Mouse (Mus musculus) heart, embryonic 16.5 days (tissue): ENCODE measurements around the gene Arih2. TPM values are rescaled to one million over a fixed set of nuclear protein-coding genes. Genes with fewer than 3 reads are reported as not detected.

ENCODE experiments used
- ATAC-seq: fragments of 200-750 bp; cut with Nextera tagmentation; replicated peaks from 2 replicates; pipeline ENCODE4 v1.8.0; 2017; ENCODE audit warnings: moderate number of reproducible peaks; ENCODE audit not compliant: insufficient read depth, low FRiP score; ENCODE audit errors: extremely low read depth
- H3K27ac ChIP-seq: fragments of 300-500 bp; sonication (generic); 2 replicates; pipeline ENCODE4 v1.5.1; 2014; ENCODE audit warnings: mild to moderate bottlenecking, low read length, control low read depth, moderate library complexity
- H3K27me3 ChIP-seq: fragments of 300-500 bp; sonication (generic); 2 replicates; pipeline ENCODE4 v1.6.1; 2014; ENCODE audit warnings: low read length, mixed read lengths; ENCODE audit not compliant: control insufficient read depth, insufficient read depth
- H3K36me3 ChIP-seq: fragments of 300-500 bp; sonication (generic); 2 replicates; pipeline ENCODE4 v1.6.1; 2014; ENCODE audit not compliant: control insufficient read depth, insufficient read depth
- H3K4me1 ChIP-seq: fragments of 300-500 bp; sonication (generic); 2 replicates; pipeline ENCODE4 v1.6.1; 2014; ENCODE audit warnings: low read length, mixed read lengths; ENCODE audit not compliant: control insufficient read depth, insufficient read depth
- H3K4me2 ChIP-seq: fragments of 300-500 bp; sonication (generic); 2 replicates; pipeline ENCODE4 v1.6.1; 2014; ENCODE audit warnings: low read depth, mild to moderate bottlenecking, control low read depth, low read length
- H3K4me3 ChIP-seq: fragments of 300-500 bp; sonication (generic); 2 replicates; pipeline ENCODE4 v1.5.1; 2014; ENCODE audit warnings: mild to moderate bottlenecking, control low read depth, low read length
- H3K9ac ChIP-seq: fragments of 300-500 bp; sonication (generic); 2 replicates; pipeline ENCODE4 v1.6.1; 2014; ENCODE audit warnings: low read length, control low read depth
- H3K9me3 ChIP-seq: fragments of 300-500 bp; sonication (generic); replicated peaks from 2 replicates; pipeline ENCODE4 v1.6.1; 2016; ENCODE audit warnings: low read length; ENCODE audit not compliant: control insufficient read depth
- WGBS: fragments of 180-500 bp; shearing (Covaris S2); extraction: QIAGEN DNeasy Blood & Tissue Kit; methylation state at CpG from one replicate; pipeline ENCODE4 v1.1.7; 2014; 5-methylcytosine and 5-hydroxymethylcytosine counted together
- microRNA counts: library from miRNA; unstranded; fragments of <30 nt; microRNA quantifications from one replicate; lab custom pipeline; 2016
- microRNA-seq: library from miRNA; unstranded; fragments of <30 nt; microRNA quantifications from one replicate; pipeline ENCODE4, GENCODE M21; 2017
- polyA plus RNA-seq: library from polyadenylated mRNA; unstranded; fragments of >200 nt; fragmentation: Nextera tagmentation; extraction: Ambion mirVana; gene quantifications from 2 replicates; pipeline ENCODE4 v1.2.1, GENCODE M21; 2015

Arih2 gene
- polyA plus RNA-seq, 1 experiment from 2014 or later: 45.6 TPM

GRCm38 (mm10) chr9:108563671-108564070 lies 85.5 kb downstream of the Arih2 start:
- Histone ChIP-seq H3K9ac (no peak overlapping the region), H3K9me3 (no peaks in the 10 kb centered on the region), H3K27me3 (no peaks in the 10 kb centered on the region), H3K36me3 (peaks cover 38% of the 10 kb centered on the region), H3K27ac (no peak overlapping the region), H3K4me1 (peaks cover 23% of the 10 kb centered on the region), H3K4me2 (no peak overlapping the region), H3K4me3 (no peak overlapping the region)
- WGBS: 89% methylated on average over 8 of the region's 8 CpGs
- no peak for ATAC-seq

GRCm38 (mm10) chr9:108560227-108560841 lies 88.9 kb downstream of the Arih2 start, which contains the start of gene Impdh2:
TSS of gene Impdh2 (plus strand) at chr9:108560286.
- H3K36me3 ChIP-seq: peaks cover 57% of the 10 kb centered on the region
- H3K9ac ChIP-seq: peak within 1 kb of the TSS; percentile 87
- H3K4me1 ChIP-seq: peaks cover 9% of the 10 kb centered on the region
- peak within 1 kb of the TSS; percentile 81 for H3K27ac ChIP-seq
- peak; percentile 98 for ATAC-seq
- peak within 1 kb of the TSS; percentile 75 for H3K4me3 ChIP-seq
- H3K4me2 ChIP-seq: peak within 1 kb of the TSS; percentile 88
- no peaks in the 10 kb centered on the region for H3K9me3 ChIP-seq
- under 1% methylated on average over 52 of the region's 53 CpGs for WGBS
- H3K27me3 ChIP-seq: no peaks in the 10 kb centered on the region

GRCm38 (mm10) chr9:108559169-108559568 lies 90.0 kb downstream of the Arih2 start:
- H3K27ac ChIP-seq: no peak overlapping the region
- H3K4me1 ChIP-seq: peaks cover 9% of the 10 kb centered on the region
- H3K4me2 ChIP-seq: no peak overlapping the region
- 83% methylated on average over 4 of the region's 4 CpGs for WGBS
- H3K4me3 ChIP-seq: no peak overlapping the region
- H3K9me3 ChIP-seq: no peaks in the 10 kb centered on the region
- H3K9ac ChIP-seq: no peak overlapping the region
- H3K36me3 ChIP-seq: peaks cover 57% of the 10 kb centered on the region
- H3K27me3 ChIP-seq: no peaks in the 10 kb centered on the region
- ATAC-seq: no peak

MicroRNAs encoded within 50 kb of the gene (microRNA counts, 519-probe panel; counts per million panel counts)
- microRNA mmu-miR-191 (lab: Ali Mortazavi, UCI): 2,699 counts per million, percentile 70 among the panel's probes with 10 or more counts
- 2,619 counts per million, percentile 65 among the panel's probes with 10 or more counts for microRNA mmu-miR-425 (lab: Ali Mortazavi, UCI)

Small RNAs within 50 kb of the gene (microRNA-seq; reads per million reads assigned to microRNA genes)
- gene Gm24083 (not detected), gene Gm26298 (not detected), gene Mir191 (not detected), gene Mir425 (2,015 reads per million, percentile 84 among the genes with 10 or more reads in this experiment)

Other genes with a start within 250 kb of the Arih2 start
- gene Ccdc36, start 220.9 kb downstream of the Arih2 start, polyA plus RNA-seq: 0.45 and 0.71 TPM in 2 replicates
- not detected in 2 replicates for gene BC048562, start 212.9 kb downstream of the Arih2 start, polyA plus RNA-seq
- gene Ccdc71, start 188.9 kb downstream of the Arih2 start, polyA plus RNA-seq: 39.8 and 44.3 TPM in 2 replicates
- 103 and 110 TPM in 2 replicates for gene Klhdc8b, start 187.8 kb downstream of the Arih2 start, polyA plus RNA-seq
- gene Lamb2, start 169.7 kb downstream of the Arih2 start, polyA plus RNA-seq: 67.1 and 77.7 TPM in 2 replicates
- gene Usp19, start 158.8 kb downstream of the Arih2 start, polyA plus RNA-seq: 60.1 and 63.5 TPM in 2 replicates
- 70.4 and 83.2 TPM in 2 replicates for gene Qars, start 141.7 kb downstream of the Arih2 start, polyA plus RNA-seq
- gene Qrich1, start 132.6 kb downstream of the Arih2 start, polyA plus RNA-seq: 82.2 and 82.5 TPM in 2 replicates
- 91.7 and 91.8 TPM in 2 replicates for gene Impdh2, start 89.1 kb downstream of the Arih2 start, polyA plus RNA-seq
- gene Ndufaf3, start 82.0 kb downstream of the Arih2 start, polyA plus RNA-seq: 63.7 and 65.9 TPM in 2 replicates
- 83.3 and 83.6 TPM in 2 replicates for gene Dalrd3, start 79.5 kb downstream of the Arih2 start, polyA plus RNA-seq
- 48.3 and 61.0 TPM in 2 replicates for gene Wdr6, start 70.6 kb downstream of the Arih2 start, polyA plus RNA-seq
- 20.1 and 22.0 TPM in 2 replicates for gene P4htm, start 51.7 kb downstream of the Arih2 start, polyA plus RNA-seq
- gene Slc25a20, start 12.7 kb upstream of the Arih2 start, polyA plus RNA-seq: 88.0 and 91.4 TPM in 2 replicates
- gene Prkar2a, start 39.9 kb upstream of the Arih2 start, polyA plus RNA-seq: 21.3 and 25.5 TPM in 2 replicates
- 27.2 and 31.0 TPM in 2 replicates for gene Ip6k2, start 134.4 kb upstream of the Arih2 start, polyA plus RNA-seq
- gene Nckipsd, start 159.0 kb upstream of the Arih2 start, polyA plus RNA-seq: 10.0 and 14.5 TPM in 2 replicates
- 0.05 and 0.13 TPM in 2 replicates for gene Celsr3, start 176.9 kb upstream of the Arih2 start, polyA plus RNA-seq
- gene Slc26a6, start 203.9 kb upstream of the Arih2 start, polyA plus RNA-seq: 7.6 and 7.8 TPM in 2 replicates